In genomic region chr2:61803443-61804367, GRCm38 (mm10) we compare ENCODE assay signal across 11 mouse cellular contexts. TPM values are rescaled to one million over a fixed set of nuclear protein-coding genes. Genes with fewer than 3 reads are reported as not detected.
DNase-seq lines count a peak whose midpoint lies in the region; ATAC-seq and TF ChIP-seq lines count a peak whose summit lies in the region.
"Had no signal": no experiment of that assay in that cellular context is flagged by ENCODE, and none has a peak within 500 bp of the region (broad histone marks: within the 10 kb centered on the region; RNA-seq: fewer than 3 reads in every experiment).

No protein-coding gene starts in this region.

- no peaks in the 10 kb centered on the region for H3K79me2 ChIP-seq in MEL (ENCODE audit: control insufficient read depth, insufficient read depth, low read length, poor library complexity)

- DNase-seq in hindbrain, embryonic 10.5 days (ENCODE audit: low spot score): peak; percentile 25
- DNase-seq in MEL (ENCODE audit: low read depth, low spot score): peak; percentile 63
- DNase-seq in embryonic facial prominence, embryonic 10.5 days (ENCODE audit: low spot score): peak; percentile 42
- DNase-seq in naive thymus-derived CD4-positive, alpha-beta T cell, adult 2 months (ENCODE audit: low read depth): peak; percentile 48
- no peak for DNase-seq in adrenal gland, postnatal 10 days
- DNase-seq in urinary bladder, postnatal 25 days (ENCODE audit: low spot score): no peak

- peaks cover 19% of the 10 kb centered on the region for H3K4me1 ChIP-seq in hindbrain, embryonic 10.5 days (replicated peaks)
- H3K4me1 ChIP-seq in hindbrain, embryonic 12.5 days: peaks cover 11% of the 10 kb centered on the region
- H3K4me1 ChIP-seq in MEL (ENCODE audit: control insufficient read depth in 1 of 2, insufficient read depth in 2 of 2, low read length in 2 of 2): peaks cover 2 to 4% of the 10 kb centered on the region in 2 experiments; a peak in 3 of 4 replicates
- peaks cover 25% of the 10 kb centered on the region for H3K4me1 ChIP-seq in embryonic facial prominence, embryonic 10.5 days

- ATAC-seq in hindbrain, embryonic 12.5 days (ENCODE audit: low FRiP score): no peak
- peak; percentile 32 for ATAC-seq in inflammation-experienced regulatory T-cells, adult 6 months

- TF ChIP-seq POLR2A in MEL (IDR thresholded peaks at IDR 0.05; ENCODE audit: control insufficient read depth in 1 of 2, insufficient read depth in 1 of 2, low read depth in 1 of 2, low read length in 2 of 2, poor library complexity in 1 of 2): no peak

- 1% methylated on average over 29 of the region's 29 CpGs for WGBS in hindbrain, embryonic 10.5 days
- WGBS in hindbrain, embryonic 12.5 days: 2% methylated on average over 29 of the region's 29 CpGs
- WGBS in embryonic facial prominence, embryonic 10.5 days: 2% methylated on average over 29 of the region's 29 CpGs

- no peak overlapping the region for H3K4me2 ChIP-seq in hindbrain, embryonic 12.5 days (replicated peaks)
- H3K4me2 ChIP-seq: neural tube, embryonic 12.5 days had no signal

- H3K36me3 ChIP-seq in hindbrain, embryonic 10.5 days: peaks cover 6% of the 10 kb centered on the region
- H3K36me3 ChIP-seq in hindbrain, embryonic 12.5 days: 0 out of 2 replicates have a peak, but pooled peaks cover 4% of the 10 kb centered on the region
- H3K36me3 ChIP-seq in MEL (ENCODE audit: control insufficient read depth in 1 of 2, insufficient read depth in 2 of 2, low read length in 2 of 2): peaks cover 6 to 8% of the 10 kb centered on the region in 2 experiments; a peak in 3 of 4 replicates
- peaks cover 9% of the 10 kb centered on the region; the same call in 1 of the 2 replicates for H3K36me3 ChIP-seq in embryonic facial prominence, embryonic 10.5 days (replicated peaks)
- H3K36me3 ChIP-seq: neural tube, embryonic 12.5 days had no signal

- no peak for TF ChIP-seq RAD21 in MEL (IDR thresholded peaks at IDR 0.05; ENCODE audit: low read depth, low read length)

- no peak overlapping the region for H3K4me3 ChIP-seq in hindbrain, embryonic 10.5 days
- no peak overlapping the region for H3K4me3 ChIP-seq in hindbrain, embryonic 12.5 days
- no peak overlapping the region for H3K4me3 ChIP-seq in MEL (ENCODE audit: control insufficient read depth in 1 of 2, insufficient read depth in 1 of 2, low read depth in 2 of 2, low read length in 2 of 2)
- no peak overlapping the region for H3K4me3 ChIP-seq in embryonic facial prominence, embryonic 10.5 days
- H3K4me3 ChIP-seq: neural tube, embryonic 12.5 days had no signal

- no peak for TF ChIP-seq EP300 in MEL (IDR thresholded peaks at IDR 0.05; ENCODE audit: low read depth in 1 of 2, low read length in 2 of 2)

- no peaks in the 10 kb centered on the region for H3K9me3 ChIP-seq in hindbrain, embryonic 10.5 days
- no peaks in the 10 kb centered on the region for H3K9me3 ChIP-seq in hindbrain, embryonic 12.5 days (replicated peaks)
- no peaks in the 10 kb centered on the region for H3K9me3 ChIP-seq in MEL (replicated peaks; ENCODE audit: insufficient read depth, low read length)
- no peaks in the 10 kb centered on the region for H3K9me3 ChIP-seq in embryonic facial prominence, embryonic 10.5 days
- H3K9me3 ChIP-seq: neural tube, embryonic 12.5 days had no signal

- H3K9ac ChIP-seq in hindbrain, embryonic 12.5 days: no peak overlapping the region
- H3K9ac ChIP-seq in MEL (ENCODE audit: control insufficient read depth, low read depth, low read length, poor library complexity, severe bottlenecking): no peak overlapping the region
- H3K9ac ChIP-seq: neural tube, embryonic 12.5 days had no signal

- no peak overlapping the region for H3K27ac ChIP-seq in hindbrain, embryonic 10.5 days
- no peak overlapping the region for H3K27ac ChIP-seq in hindbrain, embryonic 12.5 days
- no peak overlapping the region for H3K27ac ChIP-seq in MEL (ENCODE audit: control insufficient read depth, low read depth, low read length)
- H3K27ac ChIP-seq in embryonic facial prominence, embryonic 10.5 days (replicated peaks): no peak overlapping the region
- H3K27ac ChIP-seq: neural tube, embryonic 12.5 days had no signal

- peaks cover 80% of the 10 kb centered on the region for H3K27me3 ChIP-seq in hindbrain, embryonic 10.5 days (ENCODE audit: insufficient read depth, poor library complexity, severe bottlenecking)
- H3K27me3 ChIP-seq in hindbrain, embryonic 12.5 days: peaks cover 67% of the 10 kb centered on the region
- H3K27me3 ChIP-seq in MEL (ENCODE audit: control insufficient read depth in 1 of 2, insufficient read depth in 2 of 2, low read length in 2 of 2): no peaks in the 10 kb centered on the region
- peaks cover 81% of the 10 kb centered on the region for H3K27me3 ChIP-seq in embryonic facial prominence, embryonic 10.5 days (replicated peaks; ENCODE audit: low read depth, poor library complexity, severe bottlenecking)
- H3K27me3 ChIP-seq: Patski had no signal

- TF ChIP-seq CTCF in MEL (IDR thresholded peaks at IDR 0.05 in 2 of 3, conservative IDR thresholded peaks at IDR 0.05 in 1 of 3; ENCODE audit: control insufficient read depth in 1 of 3, insufficient read depth in 1 of 3, low read depth in 2 of 3, low read length in 3 of 3, poor library complexity in 1 of 3, severe bottlenecking in 1 of 3): no peak

TF ChIP-seq in MEL, 35 proteins besides CTCF, POLR2A, EP300 and RAD21:
- TF ChIP-seq NELFE (IDR thresholded peaks at IDR 0.05; ENCODE audit: low read depth, low read length) (no peak), ZKSCAN1 (IDR thresholded peaks at IDR 0.05; ENCODE audit: low read depth, low read length) (no peak), USF2 (IDR thresholded peaks at IDR 0.05; ENCODE audit: borderline replicate concordance in 1 of 2, insufficient read depth in 1 of 2, low read depth in 1 of 2, low read length in 2 of 2) (no peak), ELF1 (IDR thresholded peaks at IDR 0.05; ENCODE audit: low read depth, low read length) (no peak), CHD1 (IDR thresholded peaks at IDR 0.05; ENCODE audit: low read depth, low read length) (no peak), CHD2 (IDR thresholded peaks at IDR 0.05; ENCODE audit: low read length) (no peak), POLR2AphosphoS2 (IDR thresholded peaks at IDR 0.05; ENCODE audit: low read length) (no peak), GABPA (IDR thresholded peaks at IDR 0.05; ENCODE audit: low read depth, low read length) (no peak), ZMIZ1 (IDR thresholded peaks at IDR 0.05; ENCODE audit: low read depth, low read length) (no peak), POLR2AphosphoS5 (IDR thresholded peaks at IDR 0.05; ENCODE audit: borderline replicate concordance, low read depth, low read length) (no peak), ZC3H11A (IDR thresholded peaks at IDR 0.05; ENCODE audit: low read depth, low read length) (no peak)

RNA-seq across cellular contexts. Expression of gene Tbr1, which starts 1.0 kb away (rescaled TPM):
- 0.30 TPM in 1 of 2 replicates, not detected in the other for polyA plus RNA-seq in hindbrain, embryonic 10.5 days (2016; fragmentation: Nextera tagmentation; extraction: Ambion mirVana)
- polyA plus RNA-seq in hindbrain, embryonic 12.5 days (2016; fragmentation: Nextera tagmentation; extraction: Ambion mirVana): 0.14 and 0.54 TPM in 2 replicates
- total RNA-seq in MEL (2012; rRNA removed): 0.10 TPM in 1 of 2 replicates, not detected in the other
- polyA plus RNA-seq in MEL (2012; ENCODE audit: insufficient read depth in 1 of 2, insufficient read length in 2 of 2, low read depth in 1 of 2, low replicate concordance in 2 of 2, missing spikeins in 1 of 2): under 1 TPM in 1 of 2 experiments, not detected in 1; 0.11 TPM
- polyA plus RNA-seq in embryonic facial prominence, embryonic 10.5 days (2016; fragmentation: Nextera tagmentation; extraction: Ambion mirVana): 0.13 and 0.30 TPM in 2 replicates
- not detected for polyA plus RNA-seq in inflammation-experienced regulatory T-cells, adult 6 months (2017; shearing (Covaris generic))
- total RNA-seq in adrenal gland, postnatal 10 days (2021): under 1 TPM in 1 of 2 experiments, not detected in 1; 0.27 TPM
- polyA plus RNA-seq: gonadal fat pad, adult 2 months had no signal

Comparison
In these comparisons a context has a peak if more than half of its experiments do, and no peak if none do; other contexts are left out.
1. DNase-seq: peak in hindbrain, embryonic 10.5 days (single experiment), MEL (single experiment), embryonic facial prominence, embryonic 10.5 days (single experiment) and naive thymus-derived CD4-positive, alpha-beta T cell, adult 2 months (single experiment); none in adrenal gland, postnatal 10 days (single experiment) and urinary bladder, postnatal 25 days (single experiment).